Mouse (Mus musculus) embryonic fibroblast, embryonic 13.5 days (primary cell): ENCODE results near the gene Ost4. TPM values are rescaled to one million over a fixed set of nuclear protein-coding genes. Genes with fewer than 3 reads are reported as not detected.

Experiments
- H3K27ac ChIP-seq: 2 replicates; pipeline ENCODE4 v1.5.1; 2012; ENCODE audit warnings: low read length, control low read depth, inconsistent platforms; ENCODE audit not compliant: insufficient read depth
- H3K4me1 ChIP-seq: 2 replicates; pipeline ENCODE4 v1.6.1; 2011; ENCODE audit warnings: low read length; ENCODE audit not compliant: control insufficient read depth, insufficient read depth
- H3K4me3 ChIP-seq: 2 replicates; pipeline ENCODE4 v1.5.1; 2011; ENCODE audit warnings: mild to moderate bottlenecking, control low read depth, low read length; ENCODE audit not compliant: insufficient read depth
- CTCF ChIP-seq: IDR thresholded peaks from 2 replicates; pipeline ENCODE4 v1.5.1; 2011; ENCODE audit warnings: mild to moderate bottlenecking, control low read depth, low read length, moderate library complexity, borderline replicate concordance; ENCODE audit not compliant: insufficient read depth
- POLR2A ChIP-seq: IDR thresholded peaks from 2 replicates; pipeline ENCODE4 v1.6.1; 2011; ENCODE audit warnings: low read depth, mild to moderate bottlenecking, control low read depth, low read length, moderate library complexity
- polyA plus RNA-seq: library from polyadenylated mRNA; stranded (reverse); fragments of >200 nt; gene quantifications from 2 replicates; pipeline ENCODE4 v1.2.4, GENCODE M21; 2011; ENCODE audit warnings: low read depth; ENCODE audit not compliant: missing spikeins, insufficient read length

The Ost4 gene
- polyA plus RNA-seq, 1 experiment, result 354 TPM

DNA sequence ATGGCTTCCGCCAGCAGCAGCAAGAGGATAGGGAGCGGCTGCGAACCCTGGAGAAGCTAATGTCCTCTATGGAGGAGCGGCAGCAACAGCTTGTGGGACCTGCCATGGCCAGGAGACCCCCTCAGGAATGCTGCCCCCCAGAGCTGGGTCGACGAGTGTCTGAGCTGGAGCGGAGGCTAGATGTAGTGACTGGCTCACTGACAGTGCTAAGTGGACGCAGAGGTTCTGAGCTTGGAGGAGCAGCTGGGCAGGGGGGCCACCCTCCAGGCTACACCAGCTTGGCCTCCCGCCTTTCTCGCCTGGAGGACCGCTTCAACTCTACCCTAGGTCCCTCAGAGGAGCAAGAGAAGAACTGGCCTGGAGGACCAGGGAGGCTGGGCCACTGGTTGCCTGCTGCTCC is 9.8 kb upstream of the Ost4 start:
- Histone ChIP-seq H3K4me1 (peaks cover 8% of the 10 kb centered on the region), H3K27ac (no peak overlapping the region), H3K4me3 (no peak overlapping the region)
- TF ChIP-seq CTCF, result no peak
- no peak for TF ChIP-seq POLR2A

DNA sequence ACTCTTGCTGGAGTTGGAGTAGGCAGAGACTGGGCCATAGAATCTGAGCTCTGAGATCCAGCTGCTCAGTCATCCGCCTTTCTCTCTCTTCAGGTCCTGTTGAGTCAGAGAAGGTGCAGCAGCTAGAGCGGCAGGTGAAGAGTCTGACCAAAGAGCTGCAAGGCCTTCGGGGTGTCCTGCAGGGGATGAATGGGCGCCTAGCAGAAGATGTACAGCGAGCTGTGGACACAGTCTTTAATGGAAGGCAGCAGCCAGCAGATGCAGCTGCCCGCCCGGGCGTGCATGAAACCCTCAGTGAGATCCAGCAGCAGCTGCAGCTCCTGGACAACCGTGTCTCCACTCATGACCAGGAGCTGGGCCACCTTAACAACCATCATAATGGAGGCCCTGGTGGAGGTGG is 9.3 kb upstream of the Ost4 start:
- Histone ChIP-seq H3K27ac (no peak overlapping the region), H3K4me3 (no peak overlapping the region), H3K4me1 (peaks cover 11% of the 10 kb centered on the region)
- TF ChIP-seq CTCF (no peak), POLR2A (no peak)

- no peak overlapping the region for H3K27ac ChIP-seq
- H3K4me3 ChIP-seq, result peak overlapping the region; percentile 13; the same call in 1 of the 2 replicates
- H3K4me1 ChIP-seq, result peaks cover 10% of the 10 kb centered on the region
- TF ChIP-seq CTCF (peak; percentile 21; the same call in 1 of the 2 replicates), POLR2A (no peak)
These were observed 8.4 kb upstream of the Ost4 start for GRCm38 (mm10) chr5:30915974-30916433.

DNA sequence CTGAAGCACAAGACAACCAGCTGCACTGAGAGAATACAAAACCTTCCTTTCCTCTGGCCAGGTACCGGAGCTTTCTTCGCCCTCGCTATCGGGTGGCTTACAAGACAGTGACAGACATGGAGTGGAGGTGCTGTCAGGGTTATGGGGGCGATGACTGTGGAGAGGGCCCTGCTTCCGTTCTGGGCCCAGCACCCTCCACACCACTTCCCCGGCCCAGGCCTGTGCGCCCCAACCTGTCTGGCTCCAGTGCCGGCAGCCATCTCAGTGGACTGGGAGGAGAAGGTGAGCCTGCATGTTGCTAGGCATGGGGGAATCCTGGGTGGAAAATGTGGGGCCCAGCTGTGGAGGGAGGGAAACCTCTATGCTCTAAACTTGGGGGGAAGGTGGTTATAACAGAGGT is 7.9 kb upstream of the Ost4 start:
- Histone ChIP-seq H3K4me1 (peaks cover 10% of the 10 kb centered on the region), H3K27ac (peak overlapping the region; percentile 90), H3K4me3 (peak overlapping the region; percentile 63)
- TF ChIP-seq CTCF, result no peak
- no peak for TF ChIP-seq POLR2A

GRCm38 (mm10) chr5:30914849-30915248 is 7.3 kb upstream of the Ost4 start:
- H3K27ac ChIP-seq, result peak overlapping the region; percentile 90
- peak overlapping the region; percentile 63 for H3K4me3 ChIP-seq
- TF ChIP-seq POLR2A (no peak), CTCF (no peak)
- peaks cover 10% of the 10 kb centered on the region for H3K4me1 ChIP-seq

DNA sequence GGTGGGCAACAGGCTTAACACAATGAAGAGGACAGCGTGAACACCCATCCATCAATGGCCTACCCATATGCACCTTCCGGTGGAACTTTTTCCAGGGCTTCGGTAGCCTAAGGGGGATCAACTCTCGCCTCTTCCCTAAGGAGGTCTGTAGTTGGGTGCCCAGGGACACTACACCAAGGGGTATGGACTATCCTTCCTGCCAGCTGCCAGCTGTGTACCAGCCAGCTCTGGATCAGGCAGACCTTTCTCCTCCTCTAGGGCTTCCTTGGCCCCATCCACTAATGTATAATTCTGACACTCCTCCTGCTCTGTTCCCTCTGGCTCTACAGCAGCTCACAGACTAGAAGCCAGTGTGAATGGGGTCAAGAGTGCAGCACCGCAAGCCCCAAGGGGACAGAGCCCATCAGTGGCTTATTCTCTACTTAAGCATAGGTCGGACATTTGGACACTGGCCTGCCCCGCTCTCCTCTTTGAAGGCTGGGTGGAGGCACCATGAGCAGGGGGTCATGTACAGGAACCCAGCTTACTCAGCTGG is 6.6 kb upstream of the Ost4 start:
- Histone ChIP-seq H3K4me3 (peak overlapping the region; percentile 63), H3K4me1 (peaks cover 16% of the 10 kb centered on the region)

DNA sequence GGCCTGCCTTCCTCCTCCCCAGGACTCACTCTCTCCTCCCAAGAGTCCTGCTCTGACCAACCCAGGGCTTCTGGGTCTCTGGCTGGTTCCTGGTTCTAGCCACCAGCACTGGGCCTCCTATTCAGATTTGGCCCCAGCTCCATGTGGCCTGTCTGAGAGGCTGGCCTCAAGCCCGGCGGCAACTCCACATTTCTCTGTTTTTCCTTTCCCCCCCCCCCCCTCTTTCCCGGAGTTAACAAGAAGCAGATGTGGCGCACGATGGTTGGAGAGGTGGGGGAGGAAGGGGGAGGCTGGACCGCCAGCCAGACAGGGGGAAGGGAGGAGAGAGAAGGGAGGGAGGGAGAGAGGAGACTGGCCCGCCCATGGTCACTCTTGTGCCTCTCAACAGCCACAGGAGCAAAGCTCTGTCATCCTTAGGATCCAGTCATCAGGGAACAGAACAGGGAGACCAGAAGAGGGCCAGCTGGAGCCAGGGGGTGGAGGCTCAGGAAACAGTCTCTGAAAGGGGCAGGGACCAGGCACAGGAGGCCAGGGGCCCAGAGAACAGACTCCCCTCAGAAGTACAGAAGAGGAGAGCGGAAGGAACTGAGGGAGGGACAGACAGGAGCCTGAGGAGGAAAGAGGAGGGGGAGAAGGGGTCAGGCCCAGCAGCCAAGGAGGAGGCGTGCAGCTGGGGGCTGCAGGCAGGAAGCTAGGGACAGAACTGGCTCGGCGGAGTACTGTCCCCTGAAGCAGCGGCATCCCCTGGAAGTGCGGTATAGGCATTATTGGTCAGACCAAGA is 5.7 kb upstream of the Ost4 start, which contains the start of gene Emilin1:
Emilin1 (plus strand) TSS at position 343 of the 782 bp plus-strand sequence.
- Histone ChIP-seq H3K4me3 (peak within 1 kb of the TSS; percentile 63), H3K4me1 (peaks cover 16% of the 10 kb centered on the region), H3K27ac (peak within 1 kb of the TSS; percentile 94)
- TF ChIP-seq POLR2A (peak; percentile 93), CTCF (no peak)

More for the DNA sequence above, 6.6 kb upstream of the Ost4 start:
- TF ChIP-seq CTCF (no peak), POLR2A (0 out of 2 replicates have a peak, but pooled peaks have one; percentile 35)
- H3K27ac ChIP-seq, result peak overlapping the region; percentile 90

DNA sequence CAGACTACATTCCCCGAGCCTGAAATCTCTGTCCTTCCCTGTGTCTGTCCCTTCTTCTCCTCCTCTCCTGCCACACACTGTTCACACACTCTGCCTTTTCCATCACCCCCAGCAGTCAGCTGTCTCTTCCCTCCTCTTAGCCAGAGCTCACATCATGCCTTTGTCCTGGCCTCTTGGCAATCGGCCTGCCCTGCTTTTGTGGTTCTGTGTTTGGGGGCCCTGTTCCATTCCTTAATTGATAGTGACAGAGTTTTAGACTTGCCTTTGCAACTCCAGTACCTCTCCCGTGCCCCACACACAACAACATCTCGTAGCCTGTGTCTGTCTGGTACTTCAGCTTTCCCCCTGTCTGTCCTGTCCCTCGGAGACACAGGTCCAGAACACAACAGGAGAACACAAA is 4.6 kb upstream of the Ost4 start:
- Histone ChIP-seq H3K27ac (peak overlapping the region; percentile 94), H3K4me1 (peaks cover 16% of the 10 kb centered on the region), H3K4me3 (no peak overlapping the region)
- TF ChIP-seq POLR2A (no peak), CTCF (no peak)

- TF ChIP-seq CTCF (no peak), POLR2A (no peak)
- Histone ChIP-seq H3K27ac (peak overlapping the region; percentile 22; the same call in 1 of the 2 replicates), H3K4me1 (peaks cover 16% of the 10 kb centered on the region), H3K4me3 (no peak overlapping the region)
These were observed 2.9 kb upstream of the Ost4 start for GRCm38 (mm10) chr5:30910481-30910880.

DNA sequence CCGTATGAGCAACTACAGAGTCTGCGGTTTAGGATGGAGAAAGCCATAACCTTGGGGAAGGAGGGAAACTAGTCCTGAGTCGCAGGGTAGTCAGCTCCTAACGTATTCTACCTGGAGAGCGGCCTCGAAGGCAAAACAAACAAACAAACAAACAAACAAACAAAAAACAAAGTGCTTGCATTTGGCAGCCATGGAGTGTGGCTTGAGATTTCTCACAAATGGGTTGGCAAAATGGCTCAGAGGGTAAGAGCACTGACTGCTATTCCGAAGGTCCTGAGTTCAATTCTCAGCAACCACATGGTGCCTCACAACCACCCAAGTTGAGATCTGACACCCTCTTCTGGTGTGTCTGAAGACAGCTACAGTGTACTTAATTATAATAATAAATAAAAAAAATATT is 2.3 kb upstream of the Ost4 start:
- Histone ChIP-seq H3K4me1 (peaks cover 16% of the 10 kb centered on the region), H3K4me3 (no peak overlapping the region), H3K27ac (peak overlapping the region; percentile 97)
- no peak for TF ChIP-seq POLR2A
- no peak for TF ChIP-seq CTCF
